Mouse (Mus musculus): ENCODE data around the gene Amhr2.

Gene Amhr2

DNA sequence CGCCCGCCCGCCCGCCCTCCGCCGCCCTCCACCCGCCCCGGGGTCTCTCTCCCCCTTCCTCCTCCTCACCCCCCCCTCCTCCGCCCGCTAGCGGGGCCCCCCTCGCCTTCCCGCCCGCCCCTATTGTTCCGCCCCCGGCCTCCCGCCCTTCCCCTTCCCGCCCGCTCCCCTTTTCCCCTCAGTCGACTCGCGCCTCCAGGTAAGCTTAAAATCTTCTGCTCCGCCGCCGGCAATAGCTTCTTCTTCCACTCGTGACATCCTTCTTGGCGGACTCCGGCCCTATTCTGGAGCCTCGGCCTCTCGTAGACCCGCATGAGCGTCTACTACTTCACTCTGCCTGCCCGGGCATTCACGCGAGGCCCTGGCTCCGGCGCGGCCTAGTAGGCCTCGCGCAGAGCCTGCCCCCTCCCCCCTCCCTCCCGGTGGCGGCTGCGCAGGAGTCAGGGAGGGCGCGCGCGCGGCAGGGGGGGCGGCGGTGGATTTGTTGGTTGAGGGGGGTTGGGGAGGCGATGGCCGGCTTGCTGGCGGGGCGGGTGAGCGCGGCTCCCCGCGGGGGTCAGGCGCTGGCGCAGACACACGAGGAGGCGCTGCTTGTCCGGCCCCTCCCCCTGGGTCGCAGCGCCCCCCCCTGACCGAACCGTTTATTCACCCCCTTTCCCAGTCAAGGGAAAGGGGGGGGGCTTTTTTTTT lies 25.6 kb downstream of the Amhr2 start:
- DNase-seq (ENCODE audit: extremely low spot score, low read depth, low spot score): no peak

DNA sequence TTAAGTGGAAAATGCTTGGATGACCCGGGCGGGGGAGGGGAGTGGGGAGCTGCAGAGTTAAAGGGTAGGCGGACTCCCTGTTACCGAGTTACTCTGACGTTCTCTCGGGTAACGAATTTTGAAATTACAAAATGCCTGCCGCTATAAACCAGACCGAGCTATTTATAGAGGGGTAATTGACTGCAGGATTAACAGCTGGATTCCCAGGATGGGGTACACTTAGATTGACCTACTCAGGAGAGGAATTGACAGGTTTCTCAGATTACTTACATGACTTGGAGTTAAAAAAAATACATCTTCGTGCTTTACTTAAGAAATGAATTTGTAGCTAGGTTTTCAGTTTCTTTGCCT lies 26.1 kb downstream of the Amhr2 start:
- no peak for DNase-seq (ENCODE audit: extremely low spot score, low read depth, low spot score)

DNA sequence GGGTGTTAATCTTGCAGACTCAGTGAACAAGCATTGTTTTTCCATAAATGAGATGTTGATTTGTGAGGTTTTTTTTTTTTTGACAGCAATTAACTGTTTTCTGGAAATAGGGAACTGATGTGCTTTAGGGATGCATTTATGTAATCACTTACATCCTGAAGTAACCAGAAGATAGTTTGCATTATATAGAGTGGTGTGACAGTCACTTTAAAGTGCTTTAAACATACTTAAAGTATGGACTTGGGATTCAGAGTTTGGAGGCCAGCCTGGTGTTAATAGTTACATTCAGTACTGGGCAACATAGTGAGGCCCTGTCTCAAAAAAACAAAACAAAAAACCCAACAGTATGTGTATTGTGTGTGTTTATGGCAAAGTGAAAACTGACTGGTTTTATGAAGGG lies 26.6 kb downstream of the Amhr2 start:
- DNase-seq (ENCODE audit: extremely low spot score, low read depth, low spot score): no peak

DNA sequence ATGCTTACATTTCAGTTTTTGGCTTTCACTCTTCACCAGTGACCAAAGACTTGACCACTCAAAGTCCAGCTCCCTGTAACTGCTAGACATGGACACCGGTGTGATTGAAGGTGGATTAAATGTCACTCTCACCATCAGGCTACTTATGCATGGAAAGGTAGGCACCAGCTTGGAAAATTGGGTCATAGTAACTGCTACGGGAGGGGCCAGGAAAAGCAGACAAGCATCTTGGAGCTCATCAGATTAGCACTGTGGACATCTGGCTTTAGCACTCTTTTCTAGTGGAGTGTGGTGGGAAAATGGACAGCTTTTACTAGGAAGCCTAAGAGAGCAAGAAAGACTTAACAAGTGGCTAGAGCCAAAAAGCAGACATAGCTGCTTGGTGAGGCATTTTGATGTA lies 28.1 kb downstream of the Amhr2 start:
- DNase-seq (ENCODE audit: extremely low spot score, low read depth, low spot score): no peak

DNA sequence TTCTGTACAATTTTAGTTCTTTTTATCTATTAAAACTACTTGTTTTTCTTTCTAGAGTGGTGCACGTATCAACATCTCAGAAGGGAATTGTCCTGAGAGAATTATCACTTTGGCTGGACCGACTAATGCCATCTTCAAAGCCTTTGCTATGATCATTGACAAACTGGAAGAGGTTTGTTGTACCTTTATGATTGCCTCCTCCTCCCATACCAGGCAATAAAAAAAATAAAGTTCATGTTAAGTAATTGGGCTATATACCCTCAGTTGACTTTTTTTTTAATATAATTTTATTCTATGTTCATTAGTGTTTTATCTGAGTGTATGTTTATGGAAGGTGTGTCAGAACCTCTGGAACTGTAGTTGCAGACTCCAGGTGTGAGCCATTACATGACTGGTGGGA lies 29.4 kb downstream of the Amhr2 start:
- no peak for DNase-seq (ENCODE audit: extremely low spot score, low read depth, low spot score)

DNA sequence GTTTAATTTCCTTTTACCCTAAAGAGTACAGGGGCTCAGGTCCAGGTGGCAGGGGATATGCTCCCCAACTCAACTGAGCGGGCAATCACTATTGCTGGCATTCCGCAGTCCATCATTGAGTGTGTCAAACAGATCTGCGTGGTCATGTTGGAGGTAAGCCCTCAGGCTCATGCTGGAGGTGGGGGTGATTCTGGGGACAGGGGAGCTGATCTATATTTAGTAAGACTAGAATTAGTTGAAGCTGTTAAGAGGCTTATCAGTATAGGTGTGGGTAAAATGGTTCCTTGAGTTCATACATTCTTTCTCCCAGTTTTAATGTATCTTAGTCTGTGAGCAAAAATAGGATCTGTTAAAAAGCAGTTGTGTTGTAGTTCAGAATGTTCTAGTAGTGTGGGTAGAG lies 38.0 kb downstream of the Amhr2 start:
- no peak for DNase-seq (ENCODE audit: extremely low spot score, low read depth, low spot score)

DNA sequence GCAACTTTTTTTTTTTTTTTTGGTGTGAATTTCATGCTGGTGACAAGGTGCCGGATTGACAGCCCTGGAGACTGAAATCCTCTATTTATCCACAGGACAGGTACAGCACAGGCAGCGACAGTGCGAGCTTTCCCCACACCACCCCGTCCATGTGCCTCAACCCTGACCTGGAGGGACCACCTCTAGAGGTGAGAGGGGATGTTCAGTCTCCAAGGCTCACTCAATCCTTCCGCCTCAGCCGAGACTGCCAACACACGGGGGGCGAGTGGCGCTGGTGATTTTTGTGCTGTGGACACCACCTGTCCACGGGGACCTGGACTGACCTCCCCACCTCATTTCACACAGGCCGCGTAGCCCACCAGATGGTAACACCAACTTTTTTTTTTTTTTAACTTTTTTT lies 40.7 kb downstream of the Amhr2 start:
- no peak for DNase-seq (ENCODE audit: extremely low spot score, low read depth, low spot score)

DNA sequence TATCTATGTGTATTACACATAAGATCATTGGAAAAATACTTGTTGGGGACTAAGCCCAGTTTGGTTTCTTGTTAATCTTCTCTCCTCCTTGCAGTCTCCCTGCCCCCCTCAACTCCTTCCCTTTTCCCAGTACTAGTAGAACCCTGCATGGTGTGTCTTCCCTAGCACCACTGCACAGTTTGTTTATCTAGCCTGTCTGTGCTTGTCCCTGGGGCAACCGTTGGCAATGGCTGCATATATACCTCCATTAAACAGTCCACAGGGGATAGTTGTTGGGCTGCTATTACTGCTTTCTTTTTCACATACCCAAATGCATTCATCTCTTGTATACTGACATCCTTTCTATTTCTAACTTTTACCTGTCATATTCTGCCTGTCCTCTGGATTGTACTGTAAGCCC lies 42.5 kb downstream of the Amhr2 start:
- no peak for DNase-seq (ENCODE audit: extremely low spot score, low read depth, low spot score)

DNA sequence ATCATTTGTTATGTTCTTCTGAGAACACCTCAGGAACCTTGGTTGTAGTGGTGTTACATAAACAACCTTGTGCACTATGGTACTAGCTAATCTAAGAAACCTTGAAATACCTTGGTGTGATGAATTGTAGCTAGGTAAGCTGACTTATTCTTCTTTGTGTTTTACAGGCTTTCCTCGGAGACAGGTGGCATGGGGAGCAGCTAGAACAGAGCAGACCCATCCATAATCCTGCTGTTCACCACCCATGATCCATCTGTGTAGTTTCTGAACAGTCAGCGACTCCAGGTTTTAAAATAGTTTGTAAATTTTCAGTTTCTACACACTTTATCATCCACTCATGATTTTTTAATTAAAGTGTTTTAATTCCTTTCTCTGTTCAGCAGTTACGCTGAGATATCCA lies 53.2 kb downstream of the Amhr2 start:
- DNase-seq (ENCODE audit: extremely low spot score, low read depth, low spot score): no peak

DNA sequence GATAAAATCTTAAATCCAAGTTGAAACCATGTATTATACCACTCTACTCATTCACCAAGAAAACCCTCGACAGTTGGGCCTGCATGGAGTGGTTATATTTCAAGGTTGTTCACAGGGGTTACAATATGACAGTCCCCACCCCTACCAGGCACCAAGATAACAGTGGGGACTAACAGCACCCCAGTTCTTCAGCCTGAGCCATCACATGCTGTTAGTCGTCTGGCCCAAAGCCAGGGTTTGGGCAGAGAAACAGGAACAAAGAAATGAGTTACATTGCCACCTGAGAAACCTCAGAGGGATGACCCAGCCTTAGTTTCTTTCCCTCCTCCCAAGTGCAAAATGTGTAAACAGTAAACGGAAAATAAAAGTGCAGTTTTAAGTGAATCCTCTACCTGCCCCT lies 54.2 kb downstream of the Amhr2 start:
- no peak for DNase-seq (ENCODE audit: extremely low spot score, low read depth, low spot score)

DNA sequence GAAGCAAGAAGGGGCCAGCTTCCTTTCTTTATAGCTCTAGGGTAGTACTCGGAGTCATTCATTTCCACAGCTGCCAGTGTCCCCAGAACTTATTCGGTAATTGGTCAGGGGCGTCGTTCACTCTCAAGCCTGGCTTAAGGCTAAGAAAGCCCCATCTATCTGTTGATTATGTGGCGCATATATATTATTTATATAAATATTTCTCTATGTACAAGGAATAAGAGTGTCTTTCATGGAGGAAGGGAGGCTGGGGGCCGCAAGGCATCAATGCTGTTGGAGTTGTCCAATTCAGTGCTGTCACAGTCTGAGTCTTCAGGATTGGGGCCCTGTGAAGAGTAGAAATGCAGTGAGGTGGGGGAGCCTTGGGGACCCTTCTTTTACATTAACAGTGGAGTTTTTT lies 54.7 kb downstream of the Amhr2 start:
- no peak for DNase-seq (ENCODE audit: extremely low spot score, low read depth, low spot score)

DNA sequence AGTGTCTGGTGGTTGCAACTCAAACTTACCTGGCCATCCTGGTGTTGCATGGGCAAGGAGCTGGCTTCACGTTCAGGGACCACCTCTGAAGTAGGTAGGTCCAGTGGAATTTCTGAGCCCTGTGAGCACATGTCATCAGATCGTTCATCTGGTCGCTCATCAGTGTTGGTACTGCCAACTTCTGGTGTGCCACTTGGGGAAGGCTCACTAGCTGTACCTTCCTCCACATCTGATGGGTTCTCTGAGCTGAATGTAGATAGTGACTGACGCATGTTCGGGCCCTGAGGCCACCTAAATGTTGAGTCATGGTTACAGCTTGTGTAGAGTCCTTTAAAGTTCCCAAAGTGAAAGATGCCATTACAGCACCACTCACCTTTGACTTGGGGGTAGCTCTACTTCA lies 55.3 kb downstream of the Amhr2 start:
- DNase-seq (ENCODE audit: extremely low spot score, low read depth, low spot score): no peak

DNA sequence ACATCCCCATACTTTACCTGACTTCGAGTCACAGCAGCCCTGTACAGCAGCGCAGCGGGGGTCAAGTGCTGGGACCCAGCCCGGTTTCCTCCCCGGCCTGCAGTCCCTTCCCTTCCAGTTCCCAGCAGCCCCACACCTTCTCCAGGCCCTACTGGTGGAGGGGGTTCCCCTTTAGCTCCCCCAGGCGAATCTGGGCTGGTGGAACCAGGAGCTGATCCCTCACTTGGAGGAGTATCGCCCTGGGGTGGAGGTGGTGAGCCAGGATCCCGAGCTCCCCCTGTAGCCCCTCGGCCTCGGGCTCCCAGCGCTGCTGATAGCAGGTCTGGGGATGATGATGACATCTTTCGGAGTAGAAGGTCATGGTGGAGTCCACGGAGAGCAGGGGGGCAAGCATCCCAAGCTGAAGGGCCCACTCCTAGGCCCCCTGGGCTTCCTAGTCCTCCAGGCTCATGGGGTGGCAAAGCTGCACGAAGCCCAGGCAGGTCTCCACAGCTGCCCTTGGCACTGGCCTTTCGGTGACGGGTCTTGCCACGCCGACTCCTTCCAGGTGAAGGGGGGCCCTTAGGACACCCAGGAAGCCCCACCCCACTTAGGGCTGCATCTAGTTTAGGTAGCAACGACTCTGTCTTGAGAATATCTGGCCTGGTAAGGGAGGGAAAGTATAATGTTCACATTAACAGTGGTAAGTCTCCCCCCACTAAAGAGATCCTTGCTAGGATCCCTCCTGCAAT lies 56.1 kb downstream of the Amhr2 start:
- no peak for DNase-seq (ENCODE audit: extremely low spot score, low read depth, low spot score)

DNA sequence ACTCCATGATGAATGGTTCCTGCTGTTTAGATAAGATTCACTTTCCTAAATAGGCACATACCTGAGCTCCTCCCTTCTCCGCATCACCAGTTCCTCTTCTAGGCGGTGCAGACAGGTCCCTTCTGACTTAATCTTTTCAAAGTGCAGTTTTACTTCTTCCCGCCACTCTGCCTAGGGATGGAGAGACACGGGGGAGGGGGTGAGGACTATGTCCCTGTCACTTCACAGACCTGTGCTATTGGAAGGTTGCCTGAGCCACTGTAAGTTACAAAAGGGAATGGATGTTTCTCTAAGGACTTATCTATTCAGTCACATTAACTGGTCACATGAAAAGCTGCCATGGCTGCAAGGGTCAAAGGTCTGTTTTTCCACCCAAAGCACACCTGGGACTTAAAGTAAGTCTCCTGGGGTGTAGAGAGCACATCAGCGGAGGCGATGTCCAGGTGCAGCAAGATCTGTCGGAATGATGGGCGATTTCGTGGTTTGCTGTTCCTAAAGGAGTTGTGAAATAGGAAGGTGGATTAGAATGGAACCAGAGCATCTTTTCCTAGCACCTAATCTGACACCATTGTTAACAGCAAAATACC lies 57.2 kb downstream of the Amhr2 start:
- no peak for DNase-seq (ENCODE audit: extremely low spot score, low read depth, low spot score)

DNA sequence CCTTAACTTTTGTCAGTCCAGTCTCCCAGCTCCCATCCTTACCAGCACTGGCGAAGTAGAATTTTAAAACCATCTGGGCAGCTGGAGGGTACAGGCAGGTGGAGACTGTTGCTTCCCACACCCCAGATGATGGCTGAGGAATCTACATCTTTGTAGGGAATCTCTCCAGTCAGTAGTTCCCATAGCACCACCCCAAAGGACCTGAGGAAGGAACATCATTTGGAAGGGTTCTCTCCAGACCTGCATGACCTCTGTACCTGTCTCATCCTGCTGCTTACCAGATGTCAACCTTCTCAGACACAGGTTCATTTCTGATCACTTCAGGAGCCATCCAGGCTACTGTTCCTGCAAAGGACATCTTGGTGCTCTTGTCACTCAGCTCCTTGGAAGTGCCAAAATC lies 58.3 kb downstream of the Amhr2 start, which contains the start of gene Gm10337:
TSS of gene Gm10337 (plus strand) at position 276 of the 400 bp plus-strand sequence.
- DNase-seq (ENCODE audit: extremely low spot score, low read depth, low spot score): no peak
